Mouse (Mus musculus) B cell, adult 67 days (primary cell): Measurements from ENCODE around the gene Zc3h10. TPM values are rescaled to one million over a fixed set of nuclear protein-coding genes. Genes with fewer than 3 reads are reported as not detected.

Experiments used
- total RNA-seq, 2 experiments: library from RNA; stranded (reverse); gene quantifications; 4 replicates each; pipeline ENCODE4 v1.2.4; 2023

Zc3h10 gene
- 10 to 100 TPM; 64.2 to 67.6 TPM for total RNA-seq

DNA sequence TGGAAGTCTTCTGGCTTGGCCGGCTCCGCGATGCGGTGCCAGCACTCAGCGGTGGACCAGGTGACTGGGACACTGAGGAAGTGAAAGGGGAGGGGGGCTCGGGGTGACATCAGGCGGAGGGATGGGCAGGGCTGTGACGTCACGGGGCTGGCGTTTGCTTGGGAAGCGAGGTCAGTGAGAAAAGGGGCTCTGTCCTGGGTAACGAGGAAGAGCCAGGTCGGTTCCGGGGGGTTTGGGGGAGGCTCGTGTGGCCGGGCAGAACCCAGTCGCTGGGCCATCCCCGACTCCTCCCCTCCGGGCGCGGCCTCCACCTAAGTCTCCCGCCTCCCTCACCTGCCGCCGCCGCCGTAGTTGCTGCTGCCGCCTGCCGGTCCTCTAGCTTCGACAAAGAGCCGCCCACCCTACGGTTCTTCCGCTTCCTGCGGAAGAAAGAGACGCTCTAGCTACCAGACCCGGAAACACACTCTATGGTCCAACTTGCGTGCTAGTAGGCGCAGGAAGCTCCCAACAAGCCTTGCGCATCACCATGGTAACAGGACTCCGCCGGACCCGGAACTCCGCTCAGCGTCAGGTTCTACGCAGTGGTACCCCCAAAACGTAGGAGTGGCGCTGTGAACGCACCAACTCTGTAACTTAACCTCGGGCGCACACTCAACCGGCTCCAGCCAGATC, at the start of gene Zc3h10:
Gene Zc3h10, minus strand, starts transcription at position 414 of the 672 bp plus-strand sequence.

DNA sequence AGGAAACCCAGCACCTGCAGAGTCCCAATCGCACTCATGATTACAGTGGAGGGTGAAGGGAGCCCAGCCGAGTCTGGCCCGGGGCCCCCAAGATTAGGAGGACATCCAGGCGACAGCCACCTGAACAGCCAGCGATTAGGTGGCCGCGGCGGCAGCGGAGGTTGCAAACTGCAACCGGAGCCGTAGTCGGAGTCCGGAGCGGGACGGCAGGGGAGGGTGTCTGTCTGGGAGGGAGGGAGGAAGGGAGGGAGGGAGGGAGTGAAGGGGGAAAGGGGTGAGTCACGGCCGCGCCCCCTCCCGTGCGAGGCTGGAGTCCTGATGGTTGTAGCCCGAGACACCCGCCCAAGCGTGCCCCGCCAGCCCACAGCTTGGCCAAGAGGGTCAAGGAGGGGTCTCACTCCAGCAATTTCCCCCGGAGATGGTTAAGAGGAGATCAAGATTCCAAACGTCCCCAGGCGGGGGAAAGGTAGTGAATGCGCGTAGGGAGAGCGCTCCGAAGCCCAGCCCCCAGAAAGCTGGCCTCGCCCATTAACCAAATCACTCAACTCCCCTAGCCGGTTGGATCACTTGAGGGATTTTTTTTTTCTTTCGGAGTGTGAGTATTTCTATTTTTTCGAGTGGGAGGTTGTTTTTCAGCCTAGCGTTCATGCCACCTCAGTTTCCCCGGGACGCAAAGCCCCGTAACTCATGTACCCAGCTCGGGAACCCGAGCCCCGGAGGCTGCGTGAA, 42.1 kb upstream of the Zc3h10 start, which contains the start of gene Erbb3:
Gene Erbb3, minus strand, starts transcription at position 189 of the 729 bp plus-strand sequence.

DNA sequence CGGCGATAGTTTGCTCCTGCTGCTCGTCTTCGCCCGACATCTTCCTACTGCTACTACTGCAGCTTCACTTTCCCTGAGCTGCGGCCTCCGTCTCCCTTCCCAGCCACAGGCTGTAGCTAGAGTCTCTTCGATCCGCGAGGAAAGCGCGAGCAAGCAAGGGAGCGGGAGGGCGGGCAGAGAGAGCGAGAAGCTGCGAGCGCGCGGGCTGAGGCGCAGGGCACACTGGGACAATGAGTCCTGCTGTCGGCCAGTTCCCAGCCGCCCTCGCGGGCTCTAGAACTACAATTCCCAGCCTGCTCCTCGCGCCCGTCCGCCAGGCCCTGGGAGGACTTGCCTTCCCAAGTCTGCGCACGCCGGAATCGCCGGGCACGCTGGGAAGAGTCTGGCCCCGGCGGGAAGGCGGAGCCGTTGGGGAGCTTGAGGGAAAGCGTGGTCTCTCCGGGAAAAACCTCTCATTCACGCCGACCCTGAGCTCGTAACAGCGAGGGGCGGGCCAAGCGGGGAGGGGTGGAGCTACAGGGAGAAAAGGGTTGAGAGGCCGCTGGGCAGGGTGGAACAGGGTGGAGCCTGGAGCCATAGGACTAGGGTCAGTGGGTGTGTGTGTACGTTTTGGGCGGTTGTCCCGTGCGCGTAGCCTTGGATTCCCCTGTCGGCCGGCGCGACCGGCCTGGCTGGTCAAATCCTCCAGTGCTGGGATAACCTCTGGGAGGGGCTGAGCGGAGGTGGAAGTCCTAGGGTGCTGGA, 18.4 kb upstream of the Zc3h10 start, which contains the start of gene Pa2g4:
Gene Pa2g4, minus strand, starts transcription at position 200 of the 744 bp plus-strand sequence.

DNA sequence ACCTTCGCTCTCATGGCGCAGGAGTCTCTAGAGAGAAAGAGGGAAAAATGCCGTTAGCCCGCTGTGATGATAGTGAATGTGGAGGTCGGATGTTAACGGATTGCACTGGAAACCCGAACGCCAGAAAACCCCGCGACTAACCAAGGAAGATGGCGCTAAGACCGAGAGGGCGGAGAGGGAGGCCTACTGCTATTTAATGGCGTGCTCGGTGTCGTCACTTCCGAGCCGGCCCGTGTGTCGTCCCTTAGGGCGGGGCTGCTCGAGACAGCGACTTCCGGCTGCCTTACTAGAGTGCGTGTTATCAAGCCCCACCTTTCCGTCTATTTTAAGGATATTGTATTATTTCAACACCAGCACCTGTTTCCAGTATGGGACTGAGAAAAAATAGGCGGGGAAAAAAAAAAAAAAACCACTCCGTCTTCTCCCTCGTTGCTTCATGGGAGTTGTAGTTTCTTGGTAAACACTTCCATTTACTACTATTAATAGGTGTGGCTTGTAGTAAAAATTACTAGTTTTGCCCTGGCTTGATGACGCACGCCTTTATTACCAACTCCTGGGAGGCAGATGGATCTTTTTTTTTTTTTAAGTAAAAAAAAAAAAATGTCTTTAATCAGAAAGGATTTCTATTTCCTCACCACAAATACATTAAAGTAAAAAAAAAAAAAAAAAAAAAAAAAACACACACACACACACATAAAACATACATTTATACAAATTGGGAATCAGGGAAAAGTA, 1.5 kb upstream of the Zc3h10 start, which contains the start of gene Rpl41:
Gene Rpl41, minus strand, starts transcription at position 359 of the 735 bp plus-strand sequence.

DNA sequence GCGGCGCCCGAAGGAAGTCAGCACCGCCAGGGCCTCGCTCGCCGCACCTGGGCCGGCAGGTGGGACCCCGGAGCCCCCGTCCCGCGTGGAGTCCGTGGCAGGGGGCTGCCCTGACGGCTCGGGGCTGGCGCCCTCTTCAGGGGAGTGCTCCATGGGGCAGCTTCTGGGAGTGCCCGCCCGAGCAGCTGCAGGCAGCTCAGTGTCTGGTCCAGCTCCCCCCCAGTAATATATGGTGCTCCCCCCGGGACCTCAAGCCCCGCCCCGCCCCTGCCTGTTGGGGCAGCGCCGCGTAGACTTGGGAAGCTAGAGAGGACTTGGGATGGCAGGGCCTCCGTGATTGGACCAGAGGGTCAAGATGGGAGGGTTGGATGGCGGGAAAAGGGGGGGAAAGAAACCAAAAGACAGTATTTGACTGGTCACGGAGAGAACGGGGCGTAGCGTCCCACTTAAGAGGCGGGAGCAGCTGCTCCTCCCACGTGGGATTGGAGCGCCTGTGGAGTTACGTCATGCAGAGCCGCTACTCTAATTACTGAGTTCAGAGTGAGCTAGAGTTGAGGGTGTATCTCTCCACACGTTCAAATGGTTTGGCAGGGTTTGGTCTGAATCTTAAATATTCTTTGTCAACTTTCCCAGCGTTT, 21.8 kb downstream of the Zc3h10 start, which contains the start of gene Esyt1:
Gene Esyt1, minus strand, starts transcription at position 201 of the 638 bp plus-strand sequence.

DNA sequence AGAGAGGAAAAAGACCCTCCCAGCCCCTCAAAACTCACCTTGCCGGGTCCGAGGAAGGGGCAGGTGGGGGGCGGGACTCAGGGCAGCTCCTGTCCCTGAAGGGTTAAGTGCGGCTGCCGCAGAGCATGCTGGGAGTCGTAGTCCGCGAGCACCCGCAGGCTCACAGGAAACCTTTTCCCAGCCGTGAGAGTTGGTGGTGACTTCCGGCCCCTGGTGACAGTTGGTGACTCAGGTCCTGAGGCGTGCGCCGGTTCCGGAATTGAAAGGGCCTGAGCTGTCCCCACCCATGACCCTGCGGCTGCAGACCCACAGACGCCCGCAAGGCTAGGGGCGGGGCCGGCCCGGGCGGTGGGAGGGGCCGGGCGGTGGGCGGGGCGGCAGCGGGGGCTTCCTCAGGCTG, 49.0 kb downstream of the Zc3h10 start, which contains the start of gene Myl6b:
Gene Myl6b, minus strand, starts transcription at position 96 of the 400 bp plus-strand sequence.

DNA sequence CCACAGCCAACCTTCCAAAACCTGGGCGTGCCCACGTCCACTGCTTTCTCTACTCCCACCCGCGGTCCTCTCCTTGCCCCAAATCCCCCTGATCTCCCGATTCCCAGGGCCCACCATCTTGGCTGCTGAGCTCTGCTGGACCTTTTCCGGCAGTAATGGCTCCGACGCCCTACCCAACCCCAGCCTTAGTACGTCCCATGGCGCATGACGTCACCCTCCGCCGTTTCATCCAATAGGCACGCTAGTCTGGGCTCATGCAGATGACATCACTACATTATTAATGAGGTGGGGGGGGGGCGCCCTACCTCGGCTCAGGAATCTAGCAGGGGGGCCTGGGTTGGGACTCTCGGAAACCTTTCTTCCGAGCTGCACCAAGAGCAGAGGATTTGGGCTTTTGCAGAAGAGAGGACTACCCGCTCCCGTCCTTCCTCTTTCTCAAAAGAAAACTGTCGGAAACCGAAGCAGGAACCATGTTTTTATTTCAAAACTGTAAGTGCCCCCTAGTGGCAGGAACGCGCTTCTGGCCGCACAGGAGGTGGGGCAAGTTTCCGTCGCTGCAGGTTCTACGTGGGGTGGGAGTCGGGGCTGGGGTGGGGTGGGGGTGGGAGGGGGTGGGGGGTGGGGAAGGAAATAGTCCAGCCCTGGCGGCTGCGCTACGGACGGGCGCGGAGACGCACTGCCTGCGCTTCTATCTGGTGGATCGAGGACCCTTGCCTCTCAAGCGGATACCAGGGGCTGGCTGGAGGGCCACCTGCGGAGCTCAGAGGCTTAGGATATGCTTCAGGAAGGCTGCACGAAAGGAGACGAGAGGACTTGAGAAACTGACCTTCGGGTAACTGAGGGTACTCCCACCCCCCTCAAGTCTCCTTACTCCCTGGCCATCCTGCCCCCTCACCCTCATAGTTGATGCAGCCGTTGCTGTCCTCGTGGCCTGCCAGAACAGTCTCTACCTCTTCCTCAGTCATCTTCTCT, 53.6 kb downstream of the Zc3h10 start, which contains the start of gene Myl6:
Gene Myl6, minus strand, starts transcription at position 451 of the 972 bp plus-strand sequence.

Other genes starting within 250 kb of the Zc3h10 start
- not detected for gene Il23a, start 249.0 kb downstream of the Zc3h10 start, total RNA-seq
- 10 to 100 TPM; 64.1 to 67.9 TPM for gene Pan2, start 244.4 kb downstream of the Zc3h10 start, total RNA-seq
- 10 to 100 TPM; 26.6 to 30.1 TPM for gene Cnpy2, start 225.3 kb downstream of the Zc3h10 start, total RNA-seq
- 100 to 1,000 TPM; 108 to 111 TPM for gene Cs, start 210.0 kb downstream of the Zc3h10 start, total RNA-seq
- 10 to 100 TPM; 39.6 to 39.7 TPM for gene Coq10a, start 178.8 kb downstream of the Zc3h10 start, total RNA-seq
- gene Ankrd52, start 170.7 kb downstream of the Zc3h10 start, total RNA-seq, result 10 to 100 TPM; 74.5 to 79.2 TPM
- gene Slc39a5, start 146.5 kb downstream of the Zc3h10 start, total RNA-seq, result not detected
- 10 to 100 TPM; 47.3 to 50.6 TPM for gene Nabp2, start 136.3 kb downstream of the Zc3h10 start, total RNA-seq
- 10 to 100 TPM; 70.9 to 76.8 TPM for gene Rnf41, start 136.1 kb downstream of the Zc3h10 start, total RNA-seq
- gene Smarcc2, start 88.5 kb downstream of the Zc3h10 start, total RNA-seq, result 100 to 1,000 TPM; 167 to 179 TPM
- 100 to 1,000 TPM; 532 to 547 TPM for gene Myl6, start 53.6 kb downstream of the Zc3h10 start, total RNA-seq
- 1 to 10 TPM in 1 of 2 experiments, not detected in 1; 1.0 TPM for gene Myl6b, start 49.1 kb downstream of the Zc3h10 start, total RNA-seq
- 100 to 1,000 TPM; 256 to 263 TPM for gene Esyt1, start 21.9 kb downstream of the Zc3h10 start, total RNA-seq
- 1,000 to 10,000 TPM; 3,633 to 3,680 TPM for gene Rpl41, start 1.5 kb upstream of the Zc3h10 start, total RNA-seq
- 10 to 100 TPM; 83.0 to 90.6 TPM for gene Pa2g4, start 18.2 kb upstream of the Zc3h10 start, total RNA-seq
- gene Erbb3, start 41.9 kb upstream of the Zc3h10 start, total RNA-seq, result 1 to 10 TPM; 1.2 to 1.3 TPM
- 1,000 to 10,000 TPM; 1,119 to 1,137 TPM for gene Rps26, start 79.0 kb upstream of the Zc3h10 start, total RNA-seq
- under 1 TPM in 1 of 2 experiments, not detected in 1; 0.32 TPM for gene Ikzf4, start 98.2 kb upstream of the Zc3h10 start, total RNA-seq
- 10 to 100 TPM in 1 of 2 experiments, 1 to 10 TPM in 1; 8.6 to 10.1 TPM for gene Suox, start 126.3 kb upstream of the Zc3h10 start, total RNA-seq
- 10 to 100 TPM; 71.4 to 72.8 TPM for gene Rab5b, start 148.5 kb upstream of the Zc3h10 start, total RNA-seq
- gene Pmel, start 156.4 kb upstream of the Zc3h10 start, total RNA-seq, result 1 to 10 TPM in 1 of 2 experiments, under 1 TPM in 1; 0.87 to 1.2 TPM
- gene Cdk2, start 157.3 kb upstream of the Zc3h10 start, total RNA-seq, result 10 to 100 TPM; 56.7 to 61.7 TPM
- gene Dgka, start 197.1 kb upstream of the Zc3h10 start, total RNA-seq, result 100 to 1,000 TPM; 188 to 201 TPM
- gene Pym1, start 200.1 kb upstream of the Zc3h10 start, total RNA-seq, result 10 to 100 TPM; 46.2 to 59.0 TPM
- gene Mmp19, start 243.1 kb upstream of the Zc3h10 start, total RNA-seq, result not detected